Mouse (Mus musculus) lung, postnatal 0 days (tissue): ENCODE results near the gene Lrrc4b.

Source experiments
- CTCF ChIP-seq: IDR thresholded peaks from 2 replicates; pipeline ENCODE4 v1.5.1; 2016; ENCODE audit warnings: antibody characterized with exemption, mild to moderate bottlenecking
- EP300 ChIP-seq: IDR thresholded peaks from 2 replicates; pipeline ENCODE4 v1.6.1; 2016; ENCODE audit warnings: antibody characterized with exemption, mild to moderate bottlenecking, control low read depth

DNA sequence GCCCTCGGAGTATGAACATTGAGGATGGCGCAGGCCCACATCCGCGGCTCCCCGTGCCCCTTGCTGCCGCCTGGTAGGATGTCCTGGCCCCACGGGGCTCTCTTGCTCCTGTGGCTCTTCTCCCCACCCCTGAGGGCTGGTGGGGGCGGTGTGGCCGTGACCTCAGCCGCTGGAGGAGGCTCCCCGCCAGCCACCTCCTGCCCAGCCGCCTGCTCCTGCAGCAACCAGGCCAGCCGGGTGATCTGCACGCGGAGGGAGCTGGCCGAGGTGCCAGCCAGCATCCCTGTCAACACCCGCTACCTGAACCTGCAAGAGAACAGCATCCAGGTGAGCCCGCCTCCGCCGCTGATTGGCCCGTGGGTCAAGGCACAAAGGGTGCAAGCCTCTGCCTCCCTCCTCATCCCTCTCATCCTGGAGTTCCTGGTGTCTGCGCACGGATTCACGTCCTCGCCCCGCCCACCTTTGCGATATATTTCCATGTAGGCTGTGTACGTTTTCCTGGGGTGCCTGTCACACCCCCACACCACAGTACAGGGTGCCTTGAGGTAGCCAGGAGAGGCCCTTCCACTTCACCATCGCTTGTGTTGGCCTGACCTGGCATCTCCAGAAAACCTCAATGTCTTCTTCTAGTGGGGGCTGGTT, 16.2 kb downstream of the Lrrc4b start:
- no peak for TF ChIP-seq CTCF
- no peak for TF ChIP-seq EP300
